Mouse (Mus musculus) MEL (cell line): ENCODE measurements around the gene Slc25a25. TPM values are rescaled to one million over a fixed set of nuclear protein-coding genes. Genes with fewer than 3 reads are reported as not detected.

ENCODE experiments used
- DNase-seq: peaks from one replicate; pipeline ENCODE4 v3.0.0; 2011; ENCODE audit warnings: low read depth, low spot score
- H3K27ac ChIP-seq: 2 replicates; pipeline ENCODE4 v1.5.1; 2012; ENCODE audit warnings: low read depth, mild to moderate bottlenecking, control low read depth, low read length, moderate library complexity; ENCODE audit not compliant: control insufficient read depth
- H3K27me3 ChIP-seq, 2 experiments: fragments of 150-350 bp in 1 of 2; sonication (generic) in 1 of 2; 2 replicates each; pipeline ENCODE4 v1.6.1; 2012; ENCODE audit warnings: low read length in 2 of 2, mild to moderate bottlenecking in 2 of 2, improper control_type of control experiment in 1 of 2, moderate library complexity in 1 of 2; ENCODE audit not compliant: insufficient read depth in 2 of 2, control insufficient read depth in 1 of 2
- H3K36me3 ChIP-seq, 2 experiments: 2 replicates each; pipeline ENCODE4 v1.6.1; 2012 to 2014; ENCODE audit warnings: low read length in 2 of 2, improper control_type of control experiment in 1 of 2, inconsistent platforms in 1 of 2, mild to moderate bottlenecking in 1 of 2; ENCODE audit not compliant: insufficient read depth in 2 of 2, control insufficient read depth in 1 of 2
- H3K4me1 ChIP-seq, 2 experiments: fragments of 150-350 bp in 1 of 2; sonication (generic) in 1 of 2; 2 replicates each; pipeline ENCODE4 v1.6.1; 2012; ENCODE audit warnings: low read length in 2 of 2, improper control_type of control experiment in 1 of 2, mild to moderate bottlenecking in 1 of 2; ENCODE audit not compliant: insufficient read depth in 2 of 2, control insufficient read depth in 1 of 2
- H3K4me3 ChIP-seq, 2 experiments: fragments of 150-350 bp in 1 of 2; sonication (generic) in 1 of 2; 2 replicates each; pipeline ENCODE4 v1.5.1; 2012; ENCODE audit warnings: low read depth in 2 of 2, low read length in 2 of 2, mild to moderate bottlenecking in 2 of 2, moderate library complexity in 2 of 2, control low read depth in 1 of 2, improper control_type of control experiment in 1 of 2; ENCODE audit not compliant: control insufficient read depth in 1 of 2, insufficient read depth in 1 of 2
- H3K79me2 ChIP-seq: 2 replicates; pipeline ENCODE4 v1.6.1; 2012; ENCODE audit warnings: mild to moderate bottlenecking, low read length, moderate library complexity; ENCODE audit not compliant: control insufficient read depth, poor library complexity, insufficient read depth
- H3K9ac ChIP-seq: 2 replicates; pipeline ENCODE4 v1.6.1; 2012; ENCODE audit warnings: low read depth, mild to moderate bottlenecking, control low read depth, low read length, moderate library complexity; ENCODE audit not compliant: control insufficient read depth, poor library complexity, severe bottlenecking
- H3K9me3 ChIP-seq: fragments of 150-350 bp; sonication (generic); replicated peaks from 2 replicates; pipeline ENCODE4 v1.6.1; 2012; ENCODE audit warnings: mild to moderate bottlenecking, low read length, improper control_type of control experiment, moderate library complexity; ENCODE audit not compliant: insufficient read depth
- BHLHE40 ChIP-seq: IDR thresholded peaks from 2 replicates; pipeline ENCODE4 v1.6.1; 2012; ENCODE audit warnings: low read depth, mild to moderate bottlenecking, inconsistent platforms, low read length, improper control_type of control experiment, borderline replicate concordance
- CHD1 ChIP-seq: IDR thresholded peaks from 2 replicates; pipeline ENCODE4 v1.6.1; 2012; ENCODE audit warnings: low read depth, mild to moderate bottlenecking, inconsistent platforms, low read length, improper control_type of control experiment
- CTCF ChIP-seq, 3 experiments: IDR thresholded peaks in 2 of 3; conservative IDR thresholded peaks in 1 of 3; 2 replicates each; pipeline ENCODE4 v1.5.1; 2011 to 2012; ENCODE audit warnings: low read length in 3 of 3, low read depth in 2 of 3, mild to moderate bottlenecking in 2 of 3, improper control_type of control experiment in 1 of 3, inconsistent platforms in 1 of 3, mixed read lengths in 1 of 3, moderate library complexity in 1 of 3; ENCODE audit not compliant: control insufficient read depth in 1 of 3, insufficient read depth in 1 of 3, poor library complexity in 1 of 3, severe bottlenecking in 1 of 3
- E2F4 ChIP-seq: IDR thresholded peaks from 2 replicates; pipeline ENCODE4 v1.6.1; 2011; ENCODE audit warnings: low read depth, low read length, improper control_type of control experiment, borderline replicate concordance
- ELF1 ChIP-seq: IDR thresholded peaks from 2 replicates; pipeline ENCODE4 v1.6.1; 2014; ENCODE audit warnings: low read depth, mild to moderate bottlenecking, inconsistent platforms, low read length, improper control_type of control experiment, moderate library complexity
- GABPA ChIP-seq: IDR thresholded peaks from 2 replicates; pipeline ENCODE4 v1.6.1; 2012; ENCODE audit warnings: low read depth, mild to moderate bottlenecking, inconsistent platforms, low read length, improper control_type of control experiment, moderate library complexity
- GATA1 ChIP-seq: IDR thresholded peaks from 2 replicates; pipeline ENCODE4 v1.6.1; 2011; ENCODE audit warnings: low read depth, low read length, improper control_type of control experiment
- HCFC1 ChIP-seq: IDR thresholded peaks from 2 replicates; pipeline ENCODE4 v1.6.1; 2012; ENCODE audit warnings: low read depth, mild to moderate bottlenecking, inconsistent platforms, low read length, improper control_type of control experiment, moderate library complexity
- JUND ChIP-seq: IDR thresholded peaks from 2 replicates; pipeline ENCODE4 v1.6.1; 2011; ENCODE audit warnings: low read depth, mild to moderate bottlenecking, improper control_type of control experiment, low read length
- KAT2A ChIP-seq: conservative IDR thresholded peaks from 2 replicates; pipeline ENCODE4 v1.6.1; 2012; ENCODE audit warnings: low read depth, low read length, improper control_type of control experiment, inconsistent platforms
- MAX ChIP-seq: IDR thresholded peaks from 2 replicates; pipeline ENCODE4 v1.6.1; 2011; ENCODE audit warnings: low read length, improper control_type of control experiment
- MAZ ChIP-seq: IDR thresholded peaks from 2 replicates; pipeline ENCODE4 v1.6.1; 2012; ENCODE audit warnings: low read depth, mild to moderate bottlenecking, inconsistent platforms, low read length, improper control_type of control experiment
- MYC ChIP-seq: IDR thresholded peaks from 2 replicates; pipeline ENCODE4 v1.6.1; 2011; ENCODE audit warnings: low read depth, mild to moderate bottlenecking, low read length, improper control_type of control experiment, moderate library complexity
- NRF1 ChIP-seq: IDR thresholded peaks from 2 replicates; pipeline ENCODE4 v1.6.1; 2014; ENCODE audit warnings: low read depth, mild to moderate bottlenecking, inconsistent platforms, low read length, improper control_type of control experiment, moderate library complexity; ENCODE audit not compliant: poor library complexity, insufficient read depth, severe bottlenecking
- POLR2A ChIP-seq, 2 experiments: IDR thresholded peaks; 2 replicates each; pipeline ENCODE4 v1.6.1; 2011 to 2012; ENCODE audit warnings: low read length in 2 of 2, mild to moderate bottlenecking in 2 of 2, control low read depth in 1 of 2, improper control_type of control experiment in 1 of 2, low read depth in 1 of 2, moderate library complexity in 1 of 2; ENCODE audit not compliant: control insufficient read depth in 1 of 2, insufficient read depth in 1 of 2, poor library complexity in 1 of 2
- POLR2AphosphoS2 ChIP-seq: IDR thresholded peaks from 2 replicates; pipeline ENCODE4 v1.6.1; 2011; ENCODE audit warnings: low read length, improper control_type of control experiment
- POLR2AphosphoS5 ChIP-seq: IDR thresholded peaks from 2 replicates; pipeline ENCODE4 v1.6.1; 2012; ENCODE audit warnings: low read depth, borderline replicate concordance, mild to moderate bottlenecking, inconsistent platforms, low read length, moderate library complexity, mixed read lengths
- SMC3 ChIP-seq: IDR thresholded peaks from 2 replicates; pipeline ENCODE4 v1.6.1; 2011; ENCODE audit warnings: low read depth, low read length, improper control_type of control experiment
- TAL1 ChIP-seq: IDR thresholded peaks from 2 replicates; pipeline ENCODE4 v1.6.1; 2012; ENCODE audit warnings: mild to moderate bottlenecking, inconsistent platforms, low read length, moderate library complexity, mixed read lengths
- TCF12 ChIP-seq: IDR thresholded peaks from 2 replicates; pipeline ENCODE4 v1.6.1; 2014; ENCODE audit warnings: low read depth, mild to moderate bottlenecking, inconsistent platforms, low read length, improper control_type of control experiment, moderate library complexity
- USF1 ChIP-seq: IDR thresholded peaks from 2 replicates; pipeline ENCODE4 v1.6.1; 2014; ENCODE audit warnings: low read depth, mild to moderate bottlenecking, inconsistent platforms, low read length, improper control_type of control experiment, moderate library complexity
- USF2 ChIP-seq, 2 experiments: IDR thresholded peaks; 2 replicates each; pipeline ENCODE4 v1.6.1; 2011 to 2012; ENCODE audit warnings: improper control_type of control experiment in 2 of 2, low read length in 2 of 2, borderline replicate concordance in 1 of 2, inconsistent platforms in 1 of 2, low read depth in 1 of 2, mild to moderate bottlenecking in 1 of 2; ENCODE audit not compliant: insufficient read depth in 1 of 2
- ZC3H11A ChIP-seq: IDR thresholded peaks from 2 replicates; pipeline ENCODE4 v1.6.1; 2012; ENCODE audit warnings: low read depth, mild to moderate bottlenecking, inconsistent platforms, low read length, improper control_type of control experiment
- ZKSCAN1 ChIP-seq: IDR thresholded peaks from 2 replicates; pipeline ENCODE4 v1.6.1; 2012; ENCODE audit warnings: low read depth, mild to moderate bottlenecking, inconsistent platforms, low read length, improper control_type of control experiment, moderate library complexity
- ZMIZ1 ChIP-seq: IDR thresholded peaks from 2 replicates; pipeline ENCODE4 v1.6.1; 2012; ENCODE audit warnings: low read depth, mild to moderate bottlenecking, inconsistent platforms, low read length, improper control_type of control experiment, moderate library complexity
- ZNF384 ChIP-seq: IDR thresholded peaks from 2 replicates; pipeline ENCODE4 v1.6.1; 2012; ENCODE audit warnings: low read depth, mild to moderate bottlenecking, inconsistent platforms, low read length, improper control_type of control experiment
- polyA plus RNA-seq, 2 experiments: library from polyadenylated mRNA; stranded (reverse) in 1 of 2; unstranded in 1 of 2; fragments of >175 nt in 1 of 2; fragments of >200 nt in 1 of 2; gene quantifications; 2 replicates each; pipeline versions ENCODE4 v1.2.1 to v1.2.4; 2012; ENCODE audit warnings: low replicate concordance in 2 of 2, low read depth in 1 of 2; ENCODE audit not compliant: insufficient read length in 2 of 2, insufficient read depth in 1 of 2, missing spikeins in 1 of 2
- total RNA-seq: library from RNA; depleted of rRNA; stranded (reverse); fragments of 300-350 nt; gene quantifications from 2 replicates; pipeline ENCODE4 v1.2.3, GENCODE M21; 2012

Gene Slc25a25
- total and polyA plus RNA-seq, 3 experiments: 22.3 to 32.5 TPM; not detected in 1

DNA sequence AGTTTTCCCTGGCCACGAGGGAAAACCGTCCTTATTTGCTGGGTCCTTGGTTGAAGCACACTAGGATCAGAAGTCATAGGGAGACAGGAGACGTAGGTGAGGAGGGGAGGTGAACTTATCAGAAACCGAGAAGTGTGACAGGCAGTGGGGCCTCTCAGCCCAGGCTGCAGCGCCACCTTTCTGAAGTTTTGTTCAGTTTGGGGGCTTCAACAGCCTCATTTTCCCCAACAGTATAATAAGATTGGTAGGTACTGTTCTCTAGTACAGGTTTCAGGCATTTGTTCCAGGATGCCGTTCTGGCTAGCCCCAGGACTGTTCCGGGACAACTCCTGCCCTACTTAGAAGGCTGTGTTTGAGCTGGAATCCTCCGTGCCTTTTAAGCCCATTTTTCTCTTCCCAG is 56.3 kb downstream of the Slc25a25 start (continued):
- TF ChIP-seq ZMIZ1 (peak; percentile 36; the same call in 1 of the 2 replicates), HCFC1 (0 out of 2 replicates have a peak, but pooled peaks have one; percentile 11)

DNA sequence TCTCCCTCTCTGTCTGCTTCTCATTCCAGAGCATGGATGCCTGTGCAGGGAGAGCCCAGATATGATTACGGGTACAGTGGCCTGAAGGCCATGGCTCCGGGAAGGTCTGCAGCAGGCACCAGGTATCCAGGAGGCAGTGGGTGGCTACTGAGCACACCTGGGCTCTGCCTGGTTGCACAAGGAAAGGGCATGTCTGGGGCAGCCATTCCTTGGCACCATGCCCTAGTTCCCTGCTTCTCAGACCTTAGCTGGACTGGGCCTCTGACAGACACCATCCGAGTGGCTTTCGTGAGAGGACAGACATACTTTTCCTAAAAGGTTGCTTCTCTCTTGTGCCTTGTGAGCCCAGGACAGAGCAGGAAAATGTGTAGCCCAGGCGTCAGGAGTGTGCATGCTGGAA is 59.2 kb downstream of the Slc25a25 start:
- no peaks in the 10 kb centered on the region for H3K9me3 ChIP-seq
- H3K79me2 ChIP-seq: peaks cover 10% of the 10 kb centered on the region
- peaks cover 0 to 3% of the 10 kb centered on the region in 2 experiments; a peak in 1 of 4 replicates for H3K4me1 ChIP-seq
- no peaks in the 10 kb centered on the region for H3K36me3 ChIP-seq
- H3K9ac ChIP-seq: no peak overlapping the region
- H3K4me3 ChIP-seq: no peak overlapping the region
- TF ChIP-seq GATA1 (no peak), JUND (no peak), ZC3H11A (no peak), CTCF (IDR thresholded peaks at IDR 0.05 in 2 of 3, conservative IDR thresholded peaks at IDR 0.05 in 1 of 3; ENCODE audit: control insufficient read depth in 1 of 3, insufficient read depth in 1 of 3, low read depth in 2 of 3, low read length in 3 of 3, poor library complexity in 1 of 3, severe bottlenecking in 1 of 3) (no peak), MYC (no peak), SMC3 (no peak), GABPA (no peak), NRF1 (no peak)
- no peak overlapping the region for H3K27ac ChIP-seq
- no peak for DNase-seq
- peaks cover 2 to 3% of the 10 kb centered on the region in 2 experiments; a peak in 3 of 4 replicates for H3K27me3 ChIP-seq

DNA sequence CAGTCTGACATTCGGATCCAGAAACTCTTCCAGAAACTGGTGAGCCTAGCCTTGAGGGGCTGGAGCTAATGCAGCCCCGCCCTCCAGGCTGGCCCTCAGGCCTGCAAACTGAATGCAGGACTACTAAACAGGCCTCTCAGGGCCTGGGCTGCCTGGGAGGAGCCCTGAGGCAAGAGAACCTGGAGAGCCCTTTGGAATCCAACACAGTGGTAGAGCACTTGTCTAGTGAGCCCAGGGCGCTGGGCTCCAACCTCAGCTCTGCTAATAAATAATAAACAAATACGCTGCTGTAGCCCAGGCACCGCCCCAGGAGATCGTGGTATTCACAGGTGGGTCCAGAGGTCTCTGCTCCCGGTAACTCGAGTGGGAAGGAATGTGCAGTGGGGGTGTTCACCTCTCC is 60.4 kb downstream of the Slc25a25 start:
- DNase-seq: no peak
- no peak for TF ChIP-seq TCF12
- no peak for TF ChIP-seq ZKSCAN1
- no peak for TF ChIP-seq POLR2AphosphoS2
- TF ChIP-seq MAZ: no peak
- TF ChIP-seq E2F4: no peak
- no peak for TF ChIP-seq POLR2AphosphoS5
- no peak for TF ChIP-seq CHD1
- no peak for TF ChIP-seq GATA1
- TF ChIP-seq GABPA: no peak
- no peak for TF ChIP-seq KAT2A
- TF ChIP-seq ELF1: no peak
- TF ChIP-seq ZMIZ1: no peak
- no peak for TF ChIP-seq ZNF384
- TF ChIP-seq SMC3: no peak
- no peak for TF ChIP-seq USF1
- TF ChIP-seq POLR2A (IDR thresholded peaks at IDR 0.05; ENCODE audit: control insufficient read depth in 1 of 2, insufficient read depth in 1 of 2, low read depth in 1 of 2, low read length in 2 of 2, poor library complexity in 1 of 2): no peak
- no peak for TF ChIP-seq BHLHE40
- TF ChIP-seq MAX: no peak
- TF ChIP-seq USF2 (IDR thresholded peaks at IDR 0.05; ENCODE audit: borderline replicate concordance in 1 of 2, insufficient read depth in 1 of 2, low read depth in 1 of 2, low read length in 2 of 2): no peak
- TF ChIP-seq TAL1: no peak
- Histone ChIP-seq H3K79me2 (no peaks in the 10 kb centered on the region; the same call in 1 of the 2 replicates), H3K4me1 (no peaks in the 10 kb centered on the region), H3K9me3 (no peaks in the 10 kb centered on the region), H3K36me3 (no peaks in the 10 kb centered on the region), H3K9ac (no peak overlapping the region), H3K4me3 (no peak overlapping the region), H3K27me3 (peaks cover 2 to 3% of the 10 kb centered on the region in 2 experiments; a peak in 3 of 4 replicates), H3K27ac (no peak overlapping the region)
